Mouse (Mus musculus) left cerebral cortex, postnatal 36 days (tissue): ENCODE measurements around the gene Mia. TPM values are rescaled to one million over a fixed set of nuclear protein-coding genes. Genes with fewer than 3 reads are reported as not detected.

ENCODE experiments used
- microRNA-seq: library from miRNA; unstranded; fragments of <30 nt; microRNA quantifications from one replicate; pipeline ENCODE4 v1.2.0, GENCODE M21; 2022
- total RNA-seq, 2 experiments: library from RNA; stranded (reverse); gene quantifications; 2 replicates each; pipeline ENCODE4 v1.2.3; 2021

Mia gene
- total RNA-seq, 2 experiments from 2014 or later = 1.2 to 1.9 TPM

Small RNA genes lying within 50 kb of the gene (microRNA-seq; reads per million reads assigned to microRNA genes)
- gene Mir1191 (not detected), gene Mir3101 (0.76 reads per million)

Other genes starting within 250 kb of the Mia start
- not detected for gene Cyp2a22, start 241.8 kb downstream of the Mia start, total RNA-seq
- gene Cyp2a12, start 152.1 kb downstream of the Mia start, total RNA-seq = not detected
- gene Cyp2f2, start 61.2 kb downstream of the Mia start, total RNA-seq = not detected
- not detected for gene Cyp2t4, start 27.4 kb downstream of the Mia start, total RNA-seq
- 10 to 100 TPM; 95.1 to 98.7 TPM for gene Egln2, start 14.4 kb downstream of the Mia start, total RNA-seq
- gene Rab4b, start 2.3 kb downstream of the Mia start, total RNA-seq = 10 to 100 TPM; 91.5 to 96.5 TPM
- not detected for gene Gm21983, start 71 bp downstream of the Mia start, total RNA-seq
- gene BC024978, start 14.6 kb upstream of the Mia start, total RNA-seq = 10 to 100 TPM; 20.6 TPM
- gene Snrpa, start 15.1 kb upstream of the Mia start, total RNA-seq = 10 to 100 TPM; 78.4 to 80.5 TPM
- gene Itpkc, start 47.5 kb upstream of the Mia start, total RNA-seq = 1 to 10 TPM; 8.0 TPM
- 10 to 100 TPM; 33.2 to 41.9 TPM for gene Coq8b, start 51.9 kb upstream of the Mia start, total RNA-seq
- 100 to 1,000 TPM; 107 to 127 TPM for gene Numbl, start 77.3 kb upstream of the Mia start, total RNA-seq
- gene Ltbp4, start 156.5 kb upstream of the Mia start, total RNA-seq = 10 to 100 TPM; 36.3 to 50.7 TPM
- 10 to 100 TPM; 12.4 to 35.7 TPM for gene Shkbp1, start 174.9 kb upstream of the Mia start, total RNA-seq
- not detected for gene Gm20479, start 176.3 kb upstream of the Mia start, total RNA-seq